Mouse (Mus musculus) subcutaneous adipose tissue, adult 2 months (tissue): ENCODE data around the gene Gm12117. TPM values are rescaled to one million over a fixed set of nuclear protein-coding genes. Genes with fewer than 3 reads are reported as not detected.

Experiments
- polyA plus RNA-seq: library from polyadenylated mRNA; depleted of rRNA; stranded (reverse); fragments of >200 nt; gene quantifications from 2 replicates; pipeline ENCODE4 v1.2.3, GENCODE M21; 2012; ENCODE audit warnings: low replicate concordance; rRNA removed

Gene Gm12117
- polyA plus RNA-seq: not detected in 2 replicates

DNA sequence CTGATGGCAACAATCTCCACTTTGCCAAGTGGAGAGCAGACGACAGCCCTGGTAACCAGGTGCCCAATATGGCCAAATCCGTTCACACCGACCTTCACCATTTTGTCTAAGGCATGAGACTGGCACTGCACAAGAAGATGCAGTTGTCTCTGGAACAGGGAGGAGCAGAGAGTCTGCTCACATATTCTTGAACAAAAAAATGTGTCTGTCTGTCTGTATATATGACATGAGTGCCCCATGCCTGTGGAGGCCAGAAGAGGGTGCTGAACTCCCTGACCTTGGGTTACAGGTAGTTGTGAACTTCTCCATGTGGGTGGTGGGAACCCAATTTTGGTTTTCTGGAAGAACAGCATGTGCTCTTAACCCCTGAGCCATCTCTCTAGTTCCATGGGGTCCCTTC is at the start of gene Gm12117:
Gene Gm12117, minus strand, starts transcription at position 101 of the 400 bp plus-strand sequence.

Other genes with a start within 250 kb of the Gm12117 start
- gene Fgf18, start 129.3 kb downstream of the Gm12117 start, polyA plus RNA-seq: 2.5 and 2.8 TPM in 2 replicates
- 53.8 and 194 TPM in 2 replicates for gene Npm1, start 113.5 kb downstream of the Gm12117 start, polyA plus RNA-seq
- gene Tlx3, start 73.1 kb downstream of the Gm12117 start, polyA plus RNA-seq: not detected in 2 replicates
- gene Ranbp17, start 237.0 kb upstream of the Gm12117 start, polyA plus RNA-seq: 0.63 and 1.4 TPM in 2 replicates